Mouse (Mus musculus): ENCODE data around the gene Tubgcp5.
"Not testable (repeated sequence)": the region's sequence is repeated elsewhere in the genome, so short reads cannot be mapped to it uniquely, and the experiment has no call there.

Gene Tubgcp5

DNA sequence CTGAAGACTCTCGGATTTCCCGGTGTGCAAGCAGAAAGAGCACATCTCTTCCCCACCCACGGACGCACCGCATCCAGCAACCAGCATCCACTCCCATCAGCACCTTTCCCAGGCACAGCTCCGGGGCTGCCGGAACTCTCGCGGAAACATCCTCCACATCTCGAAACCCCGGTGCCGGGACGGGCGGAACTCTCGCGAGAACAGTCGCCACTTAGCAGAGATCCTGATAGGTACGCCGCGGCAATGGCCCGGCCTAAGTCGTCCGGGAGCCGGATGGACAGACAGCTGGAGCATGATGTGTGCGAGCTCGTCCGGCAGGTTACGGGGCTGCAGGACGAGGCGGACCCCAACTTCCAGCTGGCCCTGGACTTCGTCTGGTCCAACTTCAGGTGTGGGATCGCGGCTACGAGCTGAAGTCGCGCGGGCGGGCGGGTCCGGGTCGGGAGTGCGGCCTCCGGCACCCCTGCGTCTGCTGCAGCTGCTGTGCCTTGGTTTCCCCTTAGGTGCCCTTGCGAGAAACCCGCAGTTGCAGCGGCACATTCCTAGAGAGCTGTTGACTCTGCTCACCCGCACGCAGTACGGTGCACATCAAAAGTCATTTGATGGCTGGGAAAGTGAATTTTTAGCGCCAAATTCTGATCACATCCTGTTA, at the start of gene Tubgcp5:
Gene Tubgcp5 (plus strand): TSS at position 203 of the 652 bp plus-strand sequence.
- DNase-seq: peak; percentile 93

DNA sequence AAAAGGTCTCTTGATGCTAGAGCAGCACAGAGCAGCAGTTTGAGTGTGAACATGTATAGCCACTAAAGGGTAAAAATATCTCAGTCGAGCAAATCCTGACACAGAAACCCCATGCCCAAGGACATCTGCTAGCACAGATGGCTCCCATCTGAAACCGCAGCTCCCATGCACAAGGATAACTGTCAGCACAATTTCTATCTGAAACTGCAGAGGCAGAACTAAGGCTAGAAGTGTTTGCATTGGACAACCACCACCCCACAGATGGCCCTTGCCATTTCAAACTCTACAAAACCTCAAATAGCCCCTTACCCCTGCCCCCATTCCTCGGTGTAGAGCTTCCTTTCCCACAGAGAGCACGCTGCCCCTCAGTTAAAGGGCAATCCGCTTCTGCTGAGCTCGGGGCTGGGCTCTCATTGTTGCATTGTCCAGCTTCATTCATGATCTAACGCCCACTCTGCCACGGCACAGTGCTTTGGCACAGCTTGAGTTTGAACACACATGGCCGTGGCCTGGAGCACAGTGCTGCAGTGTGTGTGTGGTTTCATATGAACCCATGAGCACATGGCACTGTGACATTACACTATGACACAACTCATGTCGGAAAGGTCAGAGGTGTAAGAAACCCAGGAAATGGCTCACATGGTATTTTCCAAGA, 49.3 kb upstream of the Tubgcp5 start:
- no peak for DNase-seq

DNA sequence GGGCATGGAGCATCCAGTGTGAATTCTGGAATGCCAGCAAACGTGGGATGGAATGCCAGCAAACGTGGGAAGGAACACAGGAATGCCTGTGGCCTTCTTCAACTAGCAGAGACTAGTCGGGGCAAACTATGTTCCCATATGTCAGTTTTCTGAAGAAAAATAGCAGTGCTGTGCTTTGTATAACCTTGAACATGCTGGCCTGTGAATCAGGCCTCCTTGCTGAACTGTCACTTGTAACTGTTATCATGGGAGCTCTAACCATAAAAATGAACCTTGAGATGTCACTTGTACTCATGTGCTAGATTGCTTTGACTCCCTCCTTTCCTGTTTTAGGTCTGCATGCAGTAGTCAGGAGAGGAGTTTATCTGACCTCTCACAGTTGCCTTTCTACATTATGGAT, 43.1 kb upstream of the Tubgcp5 start:
- DNase-seq: no peak

DNA sequence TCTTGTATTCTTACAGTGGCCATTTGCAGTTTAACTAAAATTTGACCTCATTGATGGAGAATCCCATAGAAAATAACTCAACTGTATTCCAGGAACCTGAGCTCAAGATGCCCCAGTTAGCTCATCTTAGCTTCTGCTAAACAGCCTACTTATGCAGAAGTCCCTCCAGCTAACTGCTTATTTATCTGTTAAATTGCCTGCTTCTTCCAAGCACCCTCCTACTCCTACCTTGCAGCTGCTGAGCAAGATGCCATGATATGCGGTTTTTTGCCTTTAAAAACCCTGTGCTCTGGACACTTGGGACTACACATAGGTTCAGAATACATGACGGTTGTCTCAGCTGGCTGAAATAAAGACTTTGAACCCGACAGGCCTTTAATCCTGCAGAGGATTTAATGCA, 34.6 kb upstream of the Tubgcp5 start:
- no peak for DNase-seq

DNA sequence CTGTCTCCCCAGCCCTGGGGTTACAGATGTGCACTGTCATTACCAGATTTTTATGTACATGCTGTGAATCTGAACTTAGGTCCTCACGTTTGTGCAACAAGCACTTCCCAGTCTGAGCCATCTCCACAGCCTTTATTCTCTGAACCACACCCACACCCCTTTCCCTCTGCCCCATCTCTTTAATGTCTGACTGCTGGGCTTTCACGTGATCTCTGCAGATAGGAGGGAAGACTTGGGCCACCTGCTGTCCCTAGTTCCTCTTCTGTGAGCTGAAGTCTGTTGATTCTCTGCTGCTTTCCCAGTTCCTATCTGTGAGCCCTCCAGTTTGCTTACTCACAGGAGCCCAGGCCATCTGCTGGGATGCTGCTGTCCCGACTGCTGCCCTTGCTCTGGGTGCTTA, 26.0 kb upstream of the Tubgcp5 start, which contains the start of gene Siglech:
Gene Siglech (plus strand): TSS at position 253 of the 400 bp plus-strand sequence.
- DNase-seq: no peak

DNA sequence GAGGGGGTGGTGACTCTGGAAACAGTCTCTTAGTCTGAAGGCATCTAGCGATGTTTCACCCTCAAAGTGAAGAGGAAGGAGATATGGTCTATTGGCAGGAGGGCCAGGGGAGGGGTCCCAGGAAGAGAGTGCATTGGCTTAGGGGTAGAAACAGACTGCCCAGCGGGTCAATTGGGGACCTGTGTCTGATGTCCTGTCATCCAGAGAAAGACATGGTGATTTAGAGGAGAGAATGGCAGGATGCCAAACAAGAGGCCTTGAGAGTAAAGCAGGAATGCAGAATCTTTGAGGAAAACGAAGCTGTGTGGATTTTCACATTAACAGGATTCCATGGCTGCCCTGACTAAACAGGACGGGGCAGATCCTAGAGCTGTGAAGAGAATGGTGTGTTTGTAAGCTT, 13.9 kb upstream of the Tubgcp5 start:
- no peak for DNase-seq

DNA sequence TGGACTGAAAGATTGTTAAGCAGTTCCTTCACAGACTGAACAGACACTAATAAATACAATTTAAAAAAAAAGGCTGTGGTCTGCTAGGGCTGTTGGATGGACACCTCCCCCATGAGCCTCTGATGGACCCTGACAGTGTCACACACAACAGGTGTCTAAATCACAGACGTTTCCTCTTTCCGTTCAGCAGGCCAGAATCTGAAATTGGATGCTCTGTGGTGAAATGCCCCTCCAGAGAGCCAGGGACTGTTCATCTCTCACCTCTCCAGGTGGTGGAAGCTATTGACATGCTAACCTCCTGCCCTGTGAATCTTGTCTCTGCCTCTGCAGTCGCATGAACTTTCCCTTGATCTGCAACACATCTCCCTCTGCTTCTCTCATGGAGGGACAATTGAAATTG, 11.5 kb upstream of the Tubgcp5 start:
- no peak for DNase-seq

DNA sequence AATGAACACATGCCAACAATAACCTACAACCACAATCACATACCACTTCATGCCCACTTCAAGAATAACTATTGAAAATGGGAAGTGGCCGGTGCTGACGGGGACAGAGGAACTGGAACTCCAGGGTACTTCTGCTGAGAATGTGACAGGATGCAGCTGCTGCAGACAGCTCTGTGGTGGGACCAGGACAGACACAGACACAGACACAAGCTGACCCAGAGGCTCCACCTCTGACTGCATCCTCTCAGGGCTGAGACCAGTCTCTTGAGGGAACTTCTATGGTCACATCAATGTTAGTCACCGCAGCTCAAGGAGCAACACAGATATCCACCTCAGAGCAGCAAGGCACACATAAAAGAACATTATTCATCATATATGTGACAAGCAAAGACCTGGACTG, 9.4 kb upstream of the Tubgcp5 start:
- DNase-seq: peak; percentile 39 to 53

DNA sequence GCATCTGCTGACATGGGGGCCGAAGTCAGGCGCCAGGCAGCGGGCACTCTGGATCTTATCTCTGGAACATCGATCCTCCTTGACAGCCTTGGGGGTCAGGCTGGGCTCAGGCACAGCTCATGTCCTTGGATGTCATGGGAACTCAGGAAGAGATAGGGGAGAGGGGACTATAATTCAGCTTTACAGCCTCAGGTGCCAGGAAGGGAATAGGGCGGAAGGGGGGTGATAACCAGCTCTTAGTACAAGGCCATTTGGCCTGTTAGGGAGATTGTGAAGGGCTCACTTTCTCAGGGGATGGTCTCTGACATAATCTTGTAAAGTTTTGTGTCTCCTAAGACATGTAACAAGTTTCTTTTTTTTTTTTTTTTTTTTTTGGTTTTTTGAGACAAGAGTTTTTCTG, 3.4 kb upstream of the Tubgcp5 start:
- not testable (repeated sequence) for DNase-seq

DNA sequence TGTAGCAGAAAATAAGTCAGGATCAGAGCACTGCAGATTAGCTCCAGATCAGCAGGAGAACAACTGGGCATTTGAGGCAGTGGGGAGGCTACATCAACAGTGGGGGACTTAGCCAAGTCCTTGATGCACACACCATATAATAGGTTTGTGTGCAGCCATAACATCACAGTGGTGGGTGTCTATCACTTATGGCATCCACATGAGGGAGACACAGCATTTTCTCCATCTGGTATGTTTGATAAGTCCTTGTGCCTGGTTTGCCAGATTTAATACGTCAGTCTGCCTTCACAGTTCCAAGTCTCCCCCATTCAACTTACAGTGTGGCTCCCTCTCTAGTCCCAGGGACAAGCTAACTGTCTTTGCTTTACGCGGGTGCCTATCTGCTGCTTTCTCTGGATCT, 1.7 kb upstream of the Tubgcp5 start:
- no peak for DNase-seq

DNA sequence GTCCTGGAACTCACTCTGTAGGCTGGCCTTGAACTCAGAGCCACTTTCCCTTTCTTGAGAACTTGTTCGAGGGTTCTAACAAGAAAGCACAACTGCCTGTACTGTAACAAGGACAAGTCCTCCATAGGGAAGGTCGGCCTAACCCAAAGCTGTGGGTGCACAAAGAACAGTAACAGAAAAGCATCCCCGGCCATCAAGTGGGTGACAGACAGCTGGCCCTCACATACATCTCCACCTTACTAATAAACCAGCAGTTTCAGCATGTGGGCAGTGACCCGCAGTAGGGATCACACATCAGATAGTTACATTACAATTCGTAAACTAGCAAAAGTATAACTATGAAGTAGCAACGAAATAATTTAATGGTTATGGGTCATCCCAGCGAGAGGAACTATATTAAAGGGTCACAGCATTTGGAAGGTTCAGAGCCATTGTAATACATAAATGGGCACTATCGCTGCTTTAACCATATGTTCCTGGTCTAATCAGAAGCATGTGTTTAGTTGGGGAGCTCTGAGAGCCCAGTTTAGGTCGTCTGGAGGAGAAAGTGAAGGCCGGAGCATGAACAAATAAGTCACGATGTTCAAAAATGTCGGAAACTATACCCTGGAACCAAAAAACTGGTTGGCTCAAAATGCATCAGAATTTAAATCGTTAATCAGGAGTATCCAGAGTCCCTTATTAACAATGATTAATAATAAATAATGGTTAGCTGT, 560 bp upstream of the Tubgcp5 start:
- DNase-seq: no peak

DNA sequence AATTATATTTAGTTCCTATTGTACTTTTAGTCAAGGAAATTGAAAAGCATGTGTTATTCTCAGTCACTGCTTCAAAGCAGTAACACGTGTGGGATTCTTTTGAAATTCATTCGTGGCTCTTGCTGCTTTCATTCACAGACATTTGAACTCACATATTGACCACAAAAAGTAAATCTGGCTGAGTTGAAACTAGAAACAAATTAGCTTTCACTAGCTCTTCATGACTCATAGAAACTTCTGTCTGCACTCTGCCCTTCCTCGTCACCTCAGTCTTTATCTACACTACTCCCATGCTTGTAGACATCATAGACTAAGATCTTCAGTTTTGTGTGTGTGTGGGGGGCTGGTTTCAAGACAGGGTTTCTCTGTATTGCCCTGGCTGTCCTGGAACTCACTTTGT, 6.0 kb downstream of the Tubgcp5 start:
- no peak for DNase-seq

DNA sequence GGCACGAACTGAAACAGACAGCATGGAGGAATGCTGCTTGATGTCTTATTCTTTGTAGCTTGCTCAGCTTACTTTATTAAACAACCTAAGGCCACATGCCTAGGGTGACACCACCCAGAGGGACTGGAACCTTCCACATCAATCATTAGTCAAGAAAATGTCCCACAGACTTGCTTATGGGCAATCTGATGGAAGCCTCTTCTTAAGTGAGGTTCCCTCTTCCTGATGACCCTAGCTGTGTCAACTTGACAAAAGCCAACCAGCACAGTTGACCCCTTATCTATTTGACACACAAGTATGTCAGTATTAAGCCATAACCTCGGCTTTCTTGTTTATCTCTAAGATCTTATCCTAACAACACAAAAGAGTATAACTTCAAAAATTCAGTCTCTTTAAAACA, 16.0 kb downstream of the Tubgcp5 start:
- no peak for DNase-seq

DNA sequence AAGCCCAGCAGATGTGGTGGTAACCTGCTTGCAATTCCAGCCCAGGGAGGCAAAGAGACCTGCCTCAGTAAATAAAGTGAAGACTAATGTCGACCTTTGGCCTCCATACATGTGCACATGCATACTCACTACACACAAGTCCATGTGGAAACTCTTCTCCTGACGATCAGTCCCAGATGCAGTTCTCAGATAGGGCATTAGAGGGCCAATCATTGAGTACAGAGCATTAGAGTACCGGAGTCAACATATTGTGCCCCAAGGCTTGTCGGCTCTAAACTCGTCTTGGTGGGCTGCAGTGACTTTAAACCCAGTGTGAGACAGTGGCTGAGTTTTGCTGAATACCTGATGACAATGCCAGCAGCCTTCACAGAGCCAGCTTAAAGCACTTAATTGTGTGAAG, 30.5 kb downstream of the Tubgcp5 start:
- DNase-seq: no peak

DNA sequence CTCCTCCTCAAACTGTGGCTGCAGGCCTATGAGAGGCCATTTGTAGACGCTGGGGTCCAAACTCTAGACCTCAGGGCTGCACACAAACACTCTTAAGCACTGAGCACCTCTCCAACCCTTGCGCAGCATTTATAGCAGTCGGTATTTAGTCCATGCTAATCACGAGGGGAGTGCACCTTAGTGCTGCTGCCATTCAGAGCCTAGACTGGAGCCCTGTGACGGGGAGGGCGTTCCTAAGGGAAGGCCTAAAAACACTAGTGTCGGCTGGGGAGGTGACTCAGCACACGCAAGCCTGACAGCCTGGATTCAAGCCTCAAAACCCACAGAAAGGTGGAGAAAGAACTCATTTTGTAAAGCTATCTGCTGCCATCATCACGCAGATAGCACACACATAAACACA, 33.6 kb downstream of the Tubgcp5 start:
- no peak for DNase-seq

DNA sequence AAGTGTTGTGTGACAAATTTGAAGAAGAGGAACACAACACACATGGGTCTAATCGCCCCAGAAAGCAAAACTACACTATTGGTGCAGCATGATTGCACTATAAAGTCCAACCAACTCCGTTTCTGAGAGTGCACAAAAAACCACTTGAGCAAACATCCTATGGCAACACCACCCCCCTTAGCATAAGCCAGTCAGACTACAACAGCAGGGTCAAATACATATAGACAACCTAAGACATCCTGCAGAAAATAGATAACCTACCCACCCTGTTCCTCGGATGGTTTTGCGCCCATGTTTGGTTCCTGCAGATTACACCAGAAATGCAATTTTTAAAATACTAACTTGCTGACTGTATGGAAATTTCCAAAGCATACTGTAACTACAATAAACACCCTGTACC, 42.9 kb downstream of the Tubgcp5 start:
- no peak for DNase-seq

DNA sequence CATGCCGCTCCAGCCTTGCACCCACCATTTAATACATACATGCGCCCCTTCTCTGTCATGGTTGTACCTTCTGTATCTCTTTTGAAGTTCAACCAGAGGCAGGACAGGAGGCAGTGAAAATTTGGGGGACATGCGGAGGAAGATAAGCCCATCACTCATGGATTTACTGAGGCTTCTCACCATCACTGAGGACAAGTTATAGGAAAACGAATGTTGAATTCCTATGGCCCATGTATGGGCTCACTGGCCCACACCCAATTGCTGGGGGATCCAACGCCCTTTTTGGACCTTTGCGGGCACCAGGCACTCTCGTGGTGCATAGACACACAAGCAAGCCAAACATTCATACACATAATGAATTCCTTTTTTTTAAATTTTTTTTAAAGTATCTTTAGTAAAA, 47.5 kb downstream of the Tubgcp5 start, which contains the start of gene Cyfip1:
Gene Cyfip1 (plus strand): TSS at position 301 of the 400 bp plus-strand sequence.
- DNase-seq: no peak

DNA sequence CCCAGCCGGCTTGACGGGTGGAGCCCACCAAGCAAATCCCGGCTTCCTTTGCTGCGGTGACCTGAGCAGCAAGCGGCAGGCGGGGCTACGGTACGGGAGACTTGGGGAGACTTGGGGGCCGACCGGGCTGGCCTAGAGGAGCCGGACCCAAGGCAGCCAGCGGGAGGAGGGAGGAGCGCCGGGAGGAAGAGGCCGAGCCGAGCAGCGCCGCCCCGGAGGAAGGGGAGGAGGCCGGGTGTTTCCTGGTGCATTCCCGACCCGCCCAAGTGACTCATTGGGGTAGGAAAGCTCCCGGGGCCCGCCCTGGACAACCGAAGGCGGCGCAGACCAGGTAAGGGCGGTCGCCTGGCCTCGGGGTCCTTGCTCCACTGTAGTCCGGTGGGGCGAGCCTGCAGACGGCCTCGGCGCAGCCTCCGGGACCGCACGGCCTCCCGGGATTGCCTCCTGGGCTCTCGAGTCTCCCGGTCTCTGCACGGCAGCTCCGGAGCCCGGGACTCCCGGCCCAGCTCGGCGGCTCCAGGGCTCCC, 48.1 kb downstream of the Tubgcp5 start:
- peak; percentile 69 to 74 for DNase-seq

DNA sequence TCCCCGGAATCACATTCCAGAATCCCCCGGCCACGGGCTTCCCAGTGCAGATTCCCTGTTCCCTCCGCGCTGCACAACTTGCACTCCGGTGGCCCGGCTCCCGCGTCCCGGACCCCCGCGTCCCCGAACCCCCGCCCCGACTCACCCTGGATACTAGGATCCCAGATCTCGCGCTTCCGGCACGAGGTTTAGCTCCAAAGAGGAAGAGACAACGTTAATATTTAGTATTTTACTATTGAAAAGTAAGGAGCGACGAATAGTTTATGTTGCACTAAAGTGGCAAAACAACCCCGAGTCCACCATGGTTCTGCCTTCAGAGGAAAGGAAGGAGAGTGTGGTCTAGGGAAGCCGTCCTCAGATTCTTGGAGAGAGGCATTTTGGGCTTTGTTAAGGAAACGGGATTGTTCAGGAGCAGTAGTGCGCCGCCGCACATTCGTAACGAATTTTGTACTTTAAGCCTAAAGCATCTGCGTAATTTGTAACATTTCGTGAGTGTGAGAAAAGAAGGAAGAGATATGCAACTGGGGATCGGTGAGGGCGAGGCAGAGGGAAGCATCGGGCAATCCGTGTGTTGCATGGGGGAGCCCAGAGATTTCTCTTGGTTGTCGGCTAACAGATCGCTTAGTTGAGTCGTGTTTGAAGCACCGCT, 48.7 kb downstream of the Tubgcp5 start:
- no peak for DNase-seq

DNA sequence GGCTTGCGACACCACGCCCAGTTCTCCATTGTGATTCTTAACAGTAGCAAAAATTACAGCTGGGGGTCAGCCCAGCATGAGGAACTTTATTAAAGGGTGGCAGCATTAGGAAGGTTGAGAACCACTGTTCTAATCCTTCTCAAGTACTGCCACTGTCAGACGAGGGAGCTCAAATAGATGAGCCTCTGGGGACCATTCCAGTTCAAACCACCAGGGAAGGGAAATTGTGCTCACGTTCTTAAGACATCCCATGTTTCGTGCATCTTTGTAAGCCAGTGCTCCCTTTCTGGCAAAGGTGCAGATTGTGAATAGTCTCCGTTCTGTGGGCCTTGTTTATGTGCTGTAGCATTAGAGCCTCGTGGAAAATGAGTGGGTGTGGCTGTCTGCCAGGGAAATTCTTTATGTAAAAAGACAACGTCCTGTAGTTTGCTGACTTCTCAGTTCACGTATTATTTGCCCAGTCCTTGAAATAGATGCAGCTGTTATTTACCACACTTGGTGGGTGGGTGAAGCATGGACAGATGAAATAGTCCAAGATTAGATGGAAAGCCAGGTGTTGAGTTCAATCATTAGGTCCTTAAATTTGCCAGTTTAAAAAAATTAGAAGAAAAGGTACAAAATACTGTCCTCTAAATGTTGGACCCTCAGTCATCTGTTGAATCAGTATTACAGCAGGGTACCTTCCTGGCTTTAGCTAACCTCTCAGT, 52.8 kb downstream of the Tubgcp5 start:
- no peak for DNase-seq

DNA sequence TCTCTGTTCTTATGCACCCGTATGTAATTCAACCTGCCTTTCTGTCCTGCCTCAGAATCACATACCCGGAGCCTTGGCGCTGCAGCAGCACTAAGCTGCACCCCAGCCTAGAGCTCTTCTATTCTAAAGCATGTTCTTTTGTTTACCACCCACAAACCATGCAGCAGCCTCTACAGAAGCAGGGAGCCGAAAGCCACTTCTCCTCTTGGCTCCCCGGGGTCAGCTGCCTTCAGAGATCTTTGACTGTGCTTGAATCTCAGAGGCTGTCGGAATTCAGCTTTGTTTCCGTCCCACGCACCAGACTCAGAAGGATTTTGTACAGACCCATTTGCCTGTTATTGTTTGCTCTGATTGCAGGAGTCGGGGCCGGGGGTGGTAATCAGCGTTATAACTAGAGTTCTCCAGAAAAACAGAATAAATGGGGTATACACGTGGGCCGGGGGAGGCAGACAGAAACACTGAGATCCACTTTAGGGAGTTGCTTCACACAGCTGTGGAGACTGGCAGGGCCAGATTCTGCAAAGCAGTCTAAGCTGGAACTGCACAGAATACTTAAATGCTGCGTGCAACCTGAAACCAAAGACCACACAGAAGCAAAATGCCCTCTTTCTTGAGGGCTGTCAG, 56.1 kb downstream of the Tubgcp5 start:
- no peak for DNase-seq

DNA sequence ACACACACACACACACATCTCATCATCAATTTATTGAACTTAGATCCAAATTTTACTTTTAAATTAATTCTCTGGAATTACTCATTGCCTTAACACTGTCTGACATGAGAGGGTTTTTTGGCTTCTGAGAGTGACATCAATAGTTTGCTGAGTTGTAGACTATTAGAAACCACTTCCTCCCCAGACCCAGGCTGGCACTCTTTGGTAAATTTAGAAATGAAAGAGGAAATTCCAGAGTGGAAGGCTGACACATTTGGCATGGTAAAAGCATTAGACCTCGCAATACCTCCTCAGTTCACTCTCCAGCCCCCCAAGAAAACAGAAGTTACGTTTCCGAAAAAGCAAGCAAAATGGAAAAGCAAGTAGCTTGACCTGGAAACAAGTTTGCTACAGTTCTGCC, 58.8 kb downstream of the Tubgcp5 start:
- DNase-seq: no peak

Measured in spleen, adult 18-20 months (tissue).